Mouse (Mus musculus): ENCODE data around the gene Gba.
A peak's percentile ranks its signal among the peaks of the same experiment; 100 is the strongest.

Gba gene

GRCm38 (mm10) chr3:89182531-89183057, 20.1 kb upstream of the Gba start:
- DNase-seq (ENCODE audit: low read depth, low spot score): no peak

- peak; percentile 93 for DNase-seq (ENCODE audit: low read depth, low spot score)
These were observed 19.4 kb upstream of the Gba start, which contains the start of gene Fam189b for GRCm38 (mm10) chr3:89183058-89183958. TSS of gene Fam189b (plus strand) at chr3:89183143.

GRCm38 (mm10) chr3:89183959-89184315, 18.8 kb upstream of the Gba start:
- DNase-seq (ENCODE audit: low read depth, low spot score): no peak

- DNase-seq (ENCODE audit: low read depth, low spot score): peak; percentile 40
These were observed 15.5 kb upstream of the Gba start for GRCm38 (mm10) chr3:89187197-89187596.

- DNase-seq (ENCODE audit: low read depth, low spot score): no peak
These were observed 14.8 kb upstream of the Gba start for GRCm38 (mm10) chr3:89187690-89188477.

GRCm38 (mm10) chr3:89188478-89188875, 14.3 kb upstream of the Gba start:
- DNase-seq (ENCODE audit: low read depth, low spot score): peak; percentile 61

- no peak for DNase-seq (ENCODE audit: low read depth, low spot score)
These were observed 12.3 kb upstream of the Gba start for GRCm38 (mm10) chr3:89190436-89190835.

GRCm38 (mm10) chr3:89193351-89193750, 9.4 kb upstream of the Gba start:
- no peak for DNase-seq (ENCODE audit: low read depth, low spot score)

- no peak for DNase-seq (ENCODE audit: low read depth, low spot score)
These were observed 8.9 kb upstream of the Gba start for GRCm38 (mm10) chr3:89193853-89194252.

GRCm38 (mm10) chr3:89195979-89196877, 6.5 kb upstream of the Gba start:
- peak; percentile 96 for DNase-seq (ENCODE audit: low read depth, low spot score)

- no peak for DNase-seq (ENCODE audit: low read depth, low spot score)
These were observed 2.9 kb upstream of the Gba start for GRCm38 (mm10) chr3:89199839-89200238.

- DNase-seq (ENCODE audit: low read depth, low spot score): no peak
These were observed 400 bp downstream of the Gba start for GRCm38 (mm10) chr3:89203142-89203514.

GRCm38 (mm10) chr3:89206079-89206478, 3.4 kb downstream of the Gba start:
- DNase-seq (ENCODE audit: low read depth, low spot score): no peak

- DNase-seq (ENCODE audit: low read depth, low spot score): no peak
These were observed 4.0 kb downstream of the Gba start for GRCm38 (mm10) chr3:89206695-89207094.

GRCm38 (mm10) chr3:89208075-89208657, 5.4 kb downstream of the Gba start:
- DNase-seq (ENCODE audit: low read depth, low spot score): no peak

- DNase-seq (ENCODE audit: low read depth, low spot score): no peak
These were observed 6.0 kb downstream of the Gba start for GRCm38 (mm10) chr3:89208736-89209135.

- DNase-seq (ENCODE audit: low read depth, low spot score): no peak
These were observed 7.0 kb downstream of the Gba start for GRCm38 (mm10) chr3:89209731-89210130.

GRCm38 (mm10) chr3:89210162-89210561, 7.4 kb downstream of the Gba start:
- no peak for DNase-seq (ENCODE audit: low read depth, low spot score)

- no peak for DNase-seq (ENCODE audit: low read depth, low spot score)
These were observed 8.0 kb downstream of the Gba start for GRCm38 (mm10) chr3:89210731-89211130.

- DNase-seq (ENCODE audit: low read depth, low spot score): peak; percentile 96
These were observed 11.2 kb downstream of the Gba start for GRCm38 (mm10) chr3:89213803-89214530.
